Mouse (Mus musculus): ENCODE data around the gene Gtsf1.
"Not testable (repeated sequence)": the region's sequence is repeated elsewhere in the genome, so short reads cannot be mapped to it uniquely, and the experiment has no call there.

Gene Gtsf1

DNA sequence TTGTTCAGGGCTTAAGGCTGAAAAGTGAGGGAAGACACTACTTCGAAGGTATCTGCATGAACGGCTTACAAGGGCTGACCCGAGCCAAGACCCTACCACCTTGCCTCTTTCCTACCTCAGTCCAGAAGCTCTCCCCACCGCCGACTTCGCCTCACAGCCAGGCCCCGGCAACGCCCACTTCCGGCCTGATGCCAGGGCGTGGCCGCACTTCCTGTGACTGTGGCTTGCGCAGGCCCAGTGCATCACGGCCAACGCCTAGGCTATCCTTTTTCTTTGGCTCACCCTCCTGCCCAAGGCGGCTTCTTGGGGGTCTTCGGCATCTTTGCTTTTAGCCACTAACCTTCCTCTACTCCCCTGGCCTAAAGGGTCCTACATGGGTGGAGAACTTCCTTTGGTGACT, at the start of gene Gtsf1:
Gtsf1 (minus strand) TSS at position 230 of the 400 bp plus-strand sequence.
- no peak for DNase-seq (ENCODE audit: low read depth, low spot score)

DNA sequence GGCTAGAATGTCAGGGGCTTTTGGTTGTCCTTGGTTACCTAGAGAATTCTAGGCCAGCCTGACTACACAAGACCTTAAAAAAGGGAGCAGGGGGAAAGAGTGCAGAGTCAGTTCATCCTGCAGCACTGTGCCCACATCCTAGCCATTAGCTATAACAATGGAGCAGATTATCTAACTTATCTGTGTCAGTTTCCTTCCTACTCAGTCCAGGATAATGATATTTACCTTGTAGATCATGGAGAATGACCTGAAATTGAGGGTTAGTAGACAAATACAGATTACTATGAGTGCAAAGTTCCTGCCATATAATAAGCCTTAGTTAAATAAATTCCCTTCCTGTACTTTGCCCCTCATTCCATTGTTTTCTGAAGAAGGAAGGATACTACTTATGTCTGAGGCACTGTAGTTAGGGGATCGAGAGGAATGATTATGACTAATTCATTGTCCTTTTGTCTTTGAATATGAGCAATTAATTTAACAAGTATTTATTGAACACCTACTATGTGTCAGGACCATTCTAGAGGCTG, 48.9 kb upstream of the Gtsf1 start:
- DNase-seq (ENCODE audit: low read depth, low spot score), result no peak

DNA sequence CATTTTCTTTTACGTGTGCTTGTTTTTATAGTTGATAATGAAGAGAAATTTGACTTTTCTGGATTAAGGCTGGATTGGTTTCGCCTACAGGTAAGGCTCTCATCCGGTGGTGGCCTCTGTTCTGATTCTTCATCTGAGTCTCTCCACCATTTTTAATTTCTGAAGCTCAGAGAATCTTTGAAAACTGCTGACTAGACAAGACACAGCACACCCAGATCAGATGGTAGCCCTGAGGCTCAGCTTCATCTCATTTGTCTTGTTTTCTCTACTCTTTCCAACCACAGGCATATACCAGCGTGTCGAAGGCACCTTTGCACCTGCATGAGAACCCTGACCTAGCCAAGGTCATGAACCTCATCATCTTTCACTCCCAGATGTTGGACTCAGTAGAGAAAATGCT, 43.5 kb upstream of the Gtsf1 start:
- DNase-seq (ENCODE audit: low read depth, low spot score), result no peak

DNA sequence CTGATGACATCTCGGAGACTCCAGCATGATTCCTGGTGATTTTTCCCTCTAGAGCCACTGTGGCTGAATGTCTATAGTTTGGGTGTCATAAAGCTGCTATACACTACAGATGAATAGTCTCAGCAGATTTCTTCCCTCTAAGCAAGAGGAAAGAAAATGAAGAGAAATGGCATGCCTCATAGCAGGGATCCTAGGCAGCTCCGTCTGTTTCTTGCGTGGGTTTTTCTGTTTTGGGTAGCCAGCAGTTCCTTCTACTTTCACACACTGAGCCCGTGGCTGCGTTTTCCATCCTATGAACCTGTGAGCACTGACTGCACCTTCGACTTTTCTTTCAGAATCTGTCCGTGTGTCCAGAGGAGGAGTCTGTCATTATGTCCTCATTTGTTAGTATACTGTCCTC, 42.9 kb upstream of the Gtsf1 start:
- no peak for DNase-seq (ENCODE audit: low read depth, low spot score)

DNA sequence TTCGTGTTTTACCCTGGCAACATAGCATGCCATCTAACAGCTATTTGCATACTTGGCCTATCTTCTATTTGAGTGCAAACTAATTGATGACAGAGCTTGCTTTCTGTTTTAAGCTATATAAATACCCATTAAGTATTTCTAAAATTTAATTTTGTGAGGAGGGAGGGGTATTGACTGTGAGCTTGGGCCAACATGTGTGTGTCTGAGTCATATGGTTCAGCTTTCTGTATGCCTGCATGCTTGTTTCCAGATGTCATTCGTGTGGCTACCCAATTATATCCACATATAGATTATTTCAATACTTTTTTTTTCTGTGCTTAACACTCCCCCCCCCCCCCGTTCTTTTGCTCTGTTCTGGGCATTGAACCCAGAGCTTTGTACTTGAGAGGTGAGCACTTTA, 42.0 kb upstream of the Gtsf1 start:
- DNase-seq (ENCODE audit: low read depth, low spot score), result no peak

DNA sequence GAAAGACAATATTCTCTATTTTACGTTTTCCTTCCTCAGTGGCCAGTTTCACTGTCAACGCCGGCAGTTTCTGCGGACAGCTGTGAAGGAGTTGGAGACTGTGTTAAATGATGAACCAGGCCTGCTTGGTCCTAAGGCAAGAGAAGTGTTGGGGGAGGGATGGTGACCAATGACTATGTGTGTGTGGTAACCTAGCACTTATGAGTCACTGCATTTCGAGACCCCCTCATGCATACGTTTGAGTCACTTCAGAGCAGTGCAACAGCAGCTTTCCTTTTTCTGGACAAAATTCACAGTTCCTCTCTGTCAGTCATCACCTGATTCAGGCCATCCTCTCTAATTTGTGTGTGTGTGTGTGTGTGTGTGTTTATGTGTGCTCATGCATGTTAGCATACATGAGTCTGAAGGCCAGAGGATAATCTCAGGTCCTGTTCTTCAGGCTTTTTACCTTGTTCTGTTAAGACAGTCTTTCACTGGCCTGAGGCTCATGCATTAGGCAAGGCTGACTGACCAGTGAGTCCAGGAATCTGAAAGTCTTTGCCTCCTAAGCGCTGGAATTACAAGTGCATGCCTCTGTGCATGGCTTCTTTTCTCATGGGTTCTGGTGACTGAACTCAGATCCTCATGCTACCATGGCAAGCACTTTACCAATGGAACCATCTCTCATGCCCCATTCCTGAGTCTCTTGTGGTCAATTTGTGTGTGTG, 41.4 kb upstream of the Gtsf1 start:
- no peak for DNase-seq (ENCODE audit: low read depth, low spot score)

DNA sequence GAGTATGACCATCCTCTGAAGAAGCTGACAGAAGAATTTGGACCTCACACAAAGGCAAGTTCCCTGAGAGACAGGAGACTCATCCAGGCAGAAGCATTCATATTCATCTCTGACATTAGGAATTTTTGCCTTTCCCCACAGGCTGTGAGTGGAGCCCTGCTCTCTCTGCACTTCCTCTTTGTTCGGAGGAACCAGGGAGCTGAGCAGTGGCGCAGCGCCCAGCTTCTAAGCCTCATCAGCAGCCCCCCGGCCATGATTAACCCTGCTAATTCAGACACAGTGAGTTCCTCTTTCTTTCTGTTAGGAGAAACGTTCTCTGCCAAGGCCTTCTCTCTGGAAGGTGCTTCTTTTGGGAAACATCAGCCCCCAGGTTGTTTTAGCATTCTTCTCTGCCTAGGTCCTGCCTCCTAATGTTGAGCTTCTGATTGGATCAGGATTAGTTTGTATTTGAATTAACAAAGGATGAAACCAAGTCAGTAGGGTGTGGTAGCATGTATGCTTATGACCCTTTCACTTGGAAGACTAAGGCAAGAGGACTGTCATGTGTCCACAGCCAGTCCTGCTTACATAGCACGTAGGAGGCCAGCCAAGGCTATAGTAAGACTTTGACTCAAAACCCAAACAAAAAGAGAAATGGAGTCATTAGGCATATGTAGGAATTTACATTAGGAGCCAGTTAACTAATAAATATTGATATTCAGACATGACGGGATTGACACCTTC, 32.4 kb upstream of the Gtsf1 start:
- DNase-seq (ENCODE audit: low read depth, low spot score), result no peak

GRCm38 (mm10) chr15:103454449-103454848, 24.2 kb upstream of the Gtsf1 start:
- DNase-seq (ENCODE audit: low read depth, low spot score), result no peak

DNA sequence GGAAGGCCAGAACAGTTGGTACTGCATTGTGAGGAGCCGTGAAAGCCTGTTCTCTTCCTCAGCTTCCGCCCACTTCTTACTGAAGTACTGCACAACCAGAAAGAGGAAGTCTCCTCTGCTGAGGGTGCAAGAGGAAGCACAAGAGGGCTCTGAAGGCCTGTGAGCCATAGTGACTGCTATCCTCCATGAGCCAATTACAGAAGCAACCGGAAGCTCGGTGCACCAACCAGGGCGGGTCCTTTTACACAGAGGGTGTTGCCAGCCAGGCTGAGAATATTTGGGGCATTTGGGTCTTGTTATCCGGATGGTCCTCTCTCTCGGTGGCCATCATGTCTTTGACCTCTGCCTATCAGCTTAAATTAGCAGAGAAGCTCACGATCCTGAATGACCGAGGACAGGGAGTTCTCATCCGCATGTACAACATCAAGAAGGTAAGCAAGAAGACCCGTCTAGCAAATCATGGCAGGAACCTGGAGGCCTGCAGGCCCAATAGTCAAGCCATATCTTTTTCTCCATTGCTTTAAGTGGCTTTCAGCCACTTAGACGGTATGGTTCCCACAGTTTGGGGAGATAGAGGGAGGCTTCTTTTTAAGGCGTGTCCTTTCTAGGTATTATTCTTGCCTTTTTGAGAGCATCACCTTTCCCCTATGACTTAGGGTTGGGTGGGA, 23.4 kb upstream of the Gtsf1 start, which contains the start of gene Nckap1l:
Nckap1l (plus strand) TSS at position 244 of the 668 bp plus-strand sequence.
- DNase-seq (ENCODE audit: low read depth, low spot score), result no peak

DNA sequence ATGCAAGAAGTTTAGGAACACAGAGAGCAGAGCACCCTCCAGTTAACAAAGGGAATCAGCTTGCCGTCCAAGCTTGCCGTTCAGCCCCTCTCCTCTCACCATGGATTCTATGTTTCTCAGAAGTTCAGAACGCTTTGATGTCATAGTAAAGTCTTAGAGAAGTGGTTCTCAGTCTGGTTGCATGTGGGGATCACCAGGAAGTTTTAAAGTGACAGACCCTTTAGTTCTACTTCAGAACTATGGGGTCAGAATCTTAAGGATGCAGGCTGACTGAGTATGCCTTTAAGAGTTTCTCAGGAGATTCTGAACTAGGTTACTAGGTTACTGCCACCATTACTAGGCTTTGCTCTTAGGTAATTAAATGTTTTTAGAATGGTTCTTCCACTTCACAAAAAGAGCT, 18.1 kb upstream of the Gtsf1 start, which contains the start of gene Gtsf2:
Gtsf2 (minus strand) TSS at position 101 of the 400 bp plus-strand sequence.
- DNase-seq (ENCODE audit: low read depth, low spot score), result no peak

GRCm38 (mm10) chr15:103445966-103446365, 15.7 kb upstream of the Gtsf1 start:
- not testable (repeated sequence) for DNase-seq (ENCODE audit: low read depth, low spot score)

DNA sequence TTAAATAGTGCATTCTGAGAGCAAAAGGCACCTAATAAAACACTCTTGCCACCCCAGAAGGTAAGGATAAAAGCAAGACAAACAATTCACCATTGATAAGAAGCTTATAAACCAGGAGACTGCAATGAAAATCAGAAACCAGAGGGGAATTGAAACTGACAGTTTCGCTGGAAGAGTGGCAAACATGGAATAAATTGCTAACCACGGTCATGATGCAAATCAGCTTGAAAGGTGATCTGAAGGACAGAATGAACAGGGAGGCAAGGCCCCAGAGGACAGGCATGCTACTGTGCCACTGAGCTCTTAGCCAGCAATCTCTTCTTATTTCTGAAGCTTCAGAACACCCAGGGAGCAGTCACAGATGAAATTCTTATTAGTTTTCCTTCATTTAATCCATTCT, 3.3 kb downstream of the Gtsf1 start:
- DNase-seq (ENCODE audit: low read depth, low spot score), result no peak

GRCm38 (mm10) chr15:103405586-103405985, 24.7 kb downstream of the Gtsf1 start:
- not testable (repeated sequence) for DNase-seq (ENCODE audit: low read depth, low spot score)

- DNase-seq (ENCODE audit: low read depth, low spot score), result no peak
These were observed 28.9 kb downstream of the Gtsf1 start for GRCm38 (mm10) chr15:103401361-103401760.

DNA sequence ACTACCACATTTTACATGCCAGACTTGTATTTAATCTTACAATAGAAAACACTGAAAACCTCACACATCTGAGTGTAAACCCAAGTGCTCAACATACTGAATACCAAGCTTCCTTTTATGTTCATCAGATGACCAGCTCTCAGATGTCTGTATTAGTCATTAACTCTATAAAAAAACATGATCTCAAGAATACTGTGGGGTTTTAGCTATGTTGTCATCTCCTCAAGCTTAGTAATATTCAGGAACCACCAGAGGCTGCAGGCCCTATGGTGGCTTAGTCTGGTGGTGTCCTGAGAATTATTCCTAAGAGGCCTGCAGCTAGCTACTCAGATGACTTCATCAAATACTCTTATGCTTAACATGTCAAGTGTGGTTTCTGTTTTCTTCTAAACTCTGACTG, 36.7 kb downstream of the Gtsf1 start:
- DNase-seq (ENCODE audit: low read depth, low spot score), result no peak

DNA sequence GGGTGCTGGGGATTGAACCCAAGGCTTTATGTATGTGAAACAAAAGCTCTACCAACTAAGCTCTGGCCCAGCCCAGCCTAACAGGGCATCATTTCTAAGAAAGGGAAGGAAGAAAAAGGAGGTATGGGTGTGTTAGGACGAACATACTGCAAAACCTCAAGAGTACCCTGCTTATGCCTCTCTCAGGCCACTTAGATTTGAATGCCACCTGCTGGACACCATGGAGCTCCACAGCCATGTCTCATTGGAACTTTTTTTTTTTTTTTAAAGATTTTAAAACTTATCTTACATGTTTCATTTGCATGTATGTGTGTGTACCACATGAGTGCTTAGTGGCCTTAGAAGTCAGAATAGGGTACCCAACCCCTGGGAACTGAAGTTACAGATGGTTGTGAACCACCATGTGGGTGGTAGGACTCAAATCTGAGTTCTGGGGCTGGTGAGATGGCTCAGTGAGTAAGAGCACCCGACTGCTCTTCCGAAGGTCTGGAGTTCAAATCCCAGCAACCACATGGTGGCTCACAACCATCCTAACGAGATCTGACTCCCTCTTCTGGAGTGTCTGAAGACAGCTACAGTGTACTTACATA, 41.6 kb downstream of the Gtsf1 start:
- DNase-seq (ENCODE audit: low read depth, low spot score), result no peak

DNA sequence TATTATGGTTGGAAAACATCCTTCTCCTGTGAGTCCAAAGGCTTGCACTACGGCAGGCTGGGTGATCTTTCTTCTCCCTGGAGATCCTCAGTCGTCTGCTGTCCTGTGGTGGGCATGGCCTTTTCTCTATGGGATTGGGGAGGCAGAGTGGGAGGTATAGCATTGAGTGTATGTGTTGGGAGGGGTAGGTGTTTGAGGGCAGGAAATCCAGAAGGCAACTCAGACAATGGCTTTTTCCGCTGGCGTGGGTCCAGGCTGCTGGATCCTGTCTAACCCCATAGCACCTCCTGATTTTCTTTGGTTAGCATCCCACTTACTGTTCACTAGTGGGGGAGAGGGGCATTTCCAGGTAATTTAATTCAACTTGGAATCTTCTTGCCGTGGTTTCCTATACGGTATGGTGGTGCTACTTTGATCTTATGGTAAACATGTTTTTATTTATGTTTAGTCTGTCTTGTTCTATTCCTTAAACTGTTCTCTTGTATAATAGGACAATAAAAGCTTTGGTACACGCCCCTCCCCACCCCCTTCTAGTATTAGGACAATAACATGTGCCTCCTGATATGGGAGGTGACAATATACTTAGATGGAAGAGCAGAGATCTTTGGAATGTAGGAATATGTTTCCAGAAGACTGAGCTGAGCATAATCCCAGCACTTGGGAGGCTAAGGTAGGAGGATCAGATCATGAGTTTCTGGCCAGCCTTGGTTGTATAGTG, 46.3 kb downstream of the Gtsf1 start:
- DNase-seq (ENCODE audit: low read depth, low spot score), result no peak

- peak; percentile 30 for DNase-seq (ENCODE audit: low read depth, low spot score)
These were observed 47.4 kb downstream of the Gtsf1 start for GRCm38 (mm10) chr15:103382795-103383406.

DNA sequence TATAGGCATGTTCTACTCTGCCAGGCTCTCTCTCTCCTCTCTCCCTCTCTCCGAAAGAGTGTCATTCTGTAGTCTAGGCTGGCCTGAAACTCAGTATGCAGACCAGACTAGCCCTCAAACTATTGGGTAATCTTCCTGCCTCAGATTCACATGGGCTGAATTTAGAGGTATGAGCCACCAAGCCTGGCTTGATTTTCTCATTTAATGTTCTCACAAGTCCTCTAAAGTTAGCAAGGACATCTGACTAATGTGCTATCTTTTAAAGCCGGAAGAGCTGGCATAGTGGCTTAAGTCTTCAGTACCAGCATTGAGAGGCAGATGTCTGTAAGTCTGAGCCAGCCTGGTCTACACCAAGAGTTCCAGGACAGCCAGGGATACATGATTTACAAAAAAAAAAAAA, 48.2 kb downstream of the Gtsf1 start:
- DNase-seq (ENCODE audit: low read depth, low spot score), result no peak

DNA sequence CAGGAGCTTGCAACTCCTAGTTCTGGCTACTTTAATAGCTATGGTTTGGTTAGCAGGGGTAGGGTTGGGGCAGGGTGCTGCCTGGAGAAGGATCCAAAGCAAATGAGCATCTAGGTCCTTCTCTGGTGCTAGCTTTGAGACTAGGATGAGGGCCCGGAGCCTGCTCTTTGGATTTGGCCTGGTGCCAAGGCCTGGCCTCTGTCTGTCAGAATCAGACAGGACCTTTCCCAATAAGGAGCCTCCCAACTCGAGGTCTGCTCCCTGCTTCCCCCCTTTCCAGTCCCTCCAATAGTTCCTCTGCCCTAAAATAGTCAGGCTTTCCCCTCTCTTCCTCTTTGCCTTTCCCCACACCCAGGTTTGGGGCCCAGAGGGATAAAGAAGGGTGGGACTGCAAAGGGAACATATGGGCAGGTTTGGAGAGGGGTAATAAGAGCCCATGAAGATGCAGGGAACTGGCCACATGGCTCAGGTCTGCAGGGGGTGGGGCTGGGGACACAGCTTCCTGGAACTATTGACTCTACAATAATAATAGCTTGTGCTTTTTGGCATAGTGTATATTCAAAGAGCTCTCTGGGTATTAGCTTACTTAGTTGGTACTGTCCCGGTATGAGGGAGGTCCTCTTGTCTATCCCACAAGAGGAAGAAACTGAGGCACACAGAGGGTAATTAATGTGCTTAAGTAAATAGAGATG, 51.5 kb downstream of the Gtsf1 start:
- DNase-seq (ENCODE audit: low read depth, low spot score), result no peak
